Mouse (Mus musculus) lung, postnatal 0 days (tissue): ENCODE results near the gene Arhgap24.
A peak's percentile ranks its signal among the peaks of the same experiment; 100 is the strongest.

Source experiments
- CTCF ChIP-seq: IDR thresholded peaks from 2 replicates; pipeline ENCODE4 v1.5.1; 2016; ENCODE audit warnings: antibody characterized with exemption, mild to moderate bottlenecking
- EP300 ChIP-seq: IDR thresholded peaks from 2 replicates; pipeline ENCODE4 v1.6.1; 2016; ENCODE audit warnings: antibody characterized with exemption, mild to moderate bottlenecking, control low read depth

DNA sequence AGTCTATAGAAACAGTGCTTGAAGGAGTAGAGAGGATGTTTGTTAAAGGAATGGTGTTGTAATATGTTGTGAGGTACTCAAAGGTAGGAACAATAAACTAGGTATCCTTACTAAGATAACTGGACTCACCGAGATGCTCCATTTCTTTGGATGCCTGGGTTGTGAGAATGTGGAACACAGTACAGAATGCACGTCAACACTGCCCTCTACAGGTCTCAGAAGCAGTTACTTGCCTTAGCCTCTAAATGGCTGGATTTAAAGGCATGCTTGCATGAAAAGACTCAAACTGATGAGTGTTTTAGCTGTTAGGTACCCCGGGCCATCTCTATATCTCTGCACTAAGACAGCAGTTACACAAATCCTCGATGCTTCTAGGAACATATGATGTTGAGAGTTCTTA lies 211.3 kb downstream of the Arhgap24 start:
- TF ChIP-seq CTCF (peak; percentile 94), EP300 (no peak)
